Comparison of ENCODE assay signal across 13 mouse cellular contexts in the genomic region with DNA sequence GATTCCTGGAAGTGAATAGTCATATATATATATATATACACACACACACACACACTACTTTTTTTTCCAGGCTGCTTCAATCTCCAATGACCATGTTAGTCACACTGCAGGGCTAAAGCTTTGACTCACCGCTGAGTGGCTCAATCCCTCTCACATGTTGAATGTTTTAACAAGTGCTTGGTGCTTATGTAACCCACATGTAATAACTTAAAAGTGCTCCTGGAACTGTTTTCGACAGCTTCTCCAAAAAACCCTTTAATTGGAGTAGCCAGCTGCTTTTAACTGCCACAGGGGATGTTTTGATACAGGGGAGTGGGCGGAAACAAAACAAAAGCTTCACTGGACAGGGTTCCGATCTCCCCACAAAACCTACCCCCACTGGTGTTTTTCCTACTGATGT. TPM values are rescaled to one million over a fixed set of nuclear protein-coding genes. Genes with fewer than 3 reads are reported as not detected.
A peak's percentile ranks its signal among the peaks of the same experiment; 100 is the strongest.
DNase-seq lines count a peak whose midpoint lies in the region; ATAC-seq lines count a peak whose summit lies in the region.
"Had no signal": no experiment of that assay in that cellular context is flagged by ENCODE, and none has a peak within 500 bp of the region (broad histone marks: within the 10 kb centered on the region; RNA-seq: fewer than 3 reads in every experiment).

No protein-coding gene starts in this region.

- H3K4me3 ChIP-seq in forebrain, embryonic 13.5 days: no peak overlapping the region
- H3K4me3 ChIP-seq: forebrain, embryonic 10.5 days; intestine, embryonic 15.5 days; layer of hippocampus, adult 2 months; midbrain, embryonic 12.5 days had no signal

- H3K27ac ChIP-seq in forebrain, embryonic 13.5 days: no peak overlapping the region
- H3K27ac ChIP-seq: forebrain, embryonic 10.5 days; intestine, embryonic 15.5 days; layer of hippocampus, adult 2 months; midbrain, embryonic 12.5 days had no signal

- no peak for ATAC-seq in forebrain, embryonic 13.5 days
- ATAC-seq: intestine, embryonic 15.5 days had no signal

- no peaks in the 10 kb centered on the region; the same call in 1 of the 2 replicates for H3K9me3 ChIP-seq in forebrain, embryonic 13.5 days (replicated peaks)
- H3K9me3 ChIP-seq: intestine, embryonic 15.5 days; midbrain, embryonic 12.5 days had no signal

- no peaks in the 10 kb centered on the region for H3K36me3 ChIP-seq in forebrain, embryonic 13.5 days (ENCODE audit: poor library complexity, severe bottlenecking)
- H3K36me3 ChIP-seq: forebrain, embryonic 10.5 days; intestine, embryonic 15.5 days; midbrain, embryonic 12.5 days had no signal

- no peaks in the 10 kb centered on the region for H3K4me1 ChIP-seq in forebrain, embryonic 13.5 days
- H3K4me1 ChIP-seq: forebrain, embryonic 10.5 days; intestine, embryonic 15.5 days; midbrain, embryonic 12.5 days had no signal

- H3K9ac ChIP-seq in forebrain, embryonic 13.5 days: no peak overlapping the region
- H3K9ac ChIP-seq: intestine, embryonic 15.5 days; midbrain, embryonic 12.5 days had no signal

- H3K4me2 ChIP-seq in forebrain, embryonic 13.5 days: no peak overlapping the region
- H3K4me2 ChIP-seq: intestine, embryonic 15.5 days; midbrain, embryonic 12.5 days had no signal

- 70% methylated on average over 4 of the region's 4 CpGs for WGBS in forebrain, embryonic 13.5 days

- DNase-seq in frontal cortex, adult 2 months (ENCODE audit: extremely low spot score in 1 of 2, low spot score in 1 of 2): peak; percentile 23 to 64
- DNase-seq in frontal cortex, postnatal 14 days (ENCODE audit: low spot score in 2 of 2): no peak
- peak; percentile 46 to 54 for DNase-seq in right cerebral cortex, adult 2 months (ENCODE audit: low spot score in 2 of 2)
- DNase-seq in right cerebral cortex, postnatal 14 days: no peak
- peak; percentile 19 to 22 for DNase-seq in frontal cortex, postnatal 36 days (ENCODE audit: low spot score in 2 of 2)
- peak; percentile 7 to 25 for DNase-seq in right cerebral cortex, postnatal 36 days (ENCODE audit: low spot score in 2 of 2)
- no peak for DNase-seq in cerebellum, adult 11 months
- DNase-seq: cerebellum, postnatal 14 days had no signal

- no peaks in the 10 kb centered on the region for H3K27me3 ChIP-seq in forebrain, embryonic 13.5 days
- H3K27me3 ChIP-seq: intestine, embryonic 15.5 days; midbrain, embryonic 12.5 days had no signal

RNA-seq across cellular contexts. Expression of a gene that starts 29.4 kb away (rescaled TPM):
- polyA plus RNA-seq in frontal cortex, adult 2 months (2012; rRNA removed): 22.5 and 27.8 TPM in 2 replicates
- polyA plus RNA-seq in forebrain, embryonic 13.5 days (2015; fragmentation: Nextera tagmentation; extraction: Ambion mirVana): 30.2 and 32.7 TPM in 2 replicates

Comparison
In these comparisons a context has a peak if more than half of its experiments do, and no peak if none do; other contexts are left out.
1. DNase-seq: peak in frontal cortex, adult 2 months (2 of 2), right cerebral cortex, adult 2 months (2 of 2), frontal cortex, postnatal 36 days (2 of 2) and right cerebral cortex, postnatal 36 days (2 of 2); none in frontal cortex, postnatal 14 days (0 of 2), right cerebral cortex, postnatal 14 days (single experiment) and cerebellum, adult 11 months (single experiment).